Mouse (Mus musculus) thymus, adult 2 months (tissue): ENCODE data around the gene Plekhh1.

Experiments
- CTCF ChIP-seq: fragments of 200-500 bp; IDR thresholded peaks from 2 replicates; pipeline ENCODE4 v1.5.1; 2012; ENCODE audit warnings: mild to moderate bottlenecking, control low read depth, low read length, moderate library complexity, borderline replicate concordance; ENCODE audit not compliant: control insufficient read depth, poor library complexity, insufficient read depth; ENCODE audit errors: extremely low read depth
- POLR2A ChIP-seq: fragments of 200-500 bp; IDR thresholded peaks from 2 replicates; pipeline ENCODE4 v1.6.1; 2012; ENCODE audit warnings: mild to moderate bottlenecking, low read length, control low read depth, moderate library complexity; ENCODE audit not compliant: control insufficient read depth, poor library complexity, insufficient read depth; ENCODE audit errors: extremely low read depth

- TF ChIP-seq CTCF (no peak), POLR2A (no peak)
These were observed 32.3 kb upstream of the Plekhh1 start for GRCm38 (mm10) chr12:78996711-78997110.
